Mouse (Mus musculus): ENCODE data around the gene Gm10188.

GRCm38 (mm10) chr1:132268418-132269060 lies 39.0 kb upstream of the Gm10188 start:
- no peak for TF ChIP-seq CTCF (IDR thresholded peaks at IDR 0.05; ENCODE audit: extremely low read depth, insufficient read depth, insufficient read length, insufficient replicate concordance)
- no peak for TF ChIP-seq POLR2A (IDR thresholded peaks at IDR 0.05; ENCODE audit: low read depth, low read length)

Data from spleen, adult 2 months (tissue).